Mouse (Mus musculus) ES-Bruce4 (cell line): ENCODE data around the gene Agl. TPM values are rescaled to one million over a fixed set of nuclear protein-coding genes. Genes with fewer than 3 reads are reported as not detected.
"Not testable (repeated sequence)": the region's sequence is repeated elsewhere in the genome, so short reads cannot be mapped to it uniquely, and the experiment has no call there.

ENCODE experiments used
- H3K27ac ChIP-seq: 2 replicates; pipeline ENCODE4 v1.5.1; 2012; ENCODE audit warnings: low read length, inconsistent platforms; ENCODE audit not compliant: insufficient read depth
- H3K27me3 ChIP-seq: 2 replicates; pipeline ENCODE4 v1.6.1; 2012; ENCODE audit warnings: mild to moderate bottlenecking, low read length, inconsistent platforms; ENCODE audit not compliant: control insufficient read depth, poor library complexity, insufficient read depth, severe bottlenecking
- H3K36me3 ChIP-seq: 2 replicates; pipeline ENCODE4 v1.6.1; 2012; ENCODE audit warnings: inconsistent platforms, mild to moderate bottlenecking, low read length, moderate library complexity; ENCODE audit not compliant: control insufficient read depth, poor library complexity, insufficient read depth, severe bottlenecking
- H3K4me1 ChIP-seq: one replicate; pipeline ENCODE4 v1.8.1; 2011; ENCODE audit warnings: low read length; ENCODE audit not compliant: control insufficient read depth, insufficient read depth
- H3K4me3 ChIP-seq: 2 replicates; pipeline ENCODE4 v1.5.1; 2011; ENCODE audit warnings: low read depth, mild to moderate bottlenecking, low read length
- H3K9ac ChIP-seq: 2 replicates; pipeline ENCODE4 v1.6.1; 2012; ENCODE audit warnings: low read depth, mild to moderate bottlenecking, inconsistent platforms; ENCODE audit not compliant: poor library complexity, severe bottlenecking
- H3K9me3 ChIP-seq: replicated peaks from 2 replicates; pipeline ENCODE4 v1.6.1; 2012; ENCODE audit warnings: mild to moderate bottlenecking, low read length, inconsistent platforms; ENCODE audit not compliant: control insufficient read depth, poor library complexity, insufficient read depth, severe bottlenecking
- CTCF ChIP-seq: IDR thresholded peaks from one replicate; pipeline ENCODE4 v1.8.1; 2011; ENCODE audit warnings: low read depth, low read length
- EP300 ChIP-seq: IDR thresholded peaks from 2 replicates; pipeline ENCODE4 v1.6.1; 2011; ENCODE audit warnings: low read depth, low read length; ENCODE audit not compliant: insufficient read depth
- POLR2A ChIP-seq: IDR thresholded peaks from one replicate; pipeline ENCODE4 v1.8.1; 2011; ENCODE audit warnings: low read length; ENCODE audit not compliant: insufficient read depth
- polyA plus RNA-seq: library from polyadenylated mRNA; stranded (reverse); fragments of >200 nt; gene quantifications from 2 replicates; pipeline ENCODE4 v1.2.4, GENCODE M21; 2011; ENCODE audit warnings: low read depth; ENCODE audit not compliant: missing spikeins, insufficient read depth, insufficient read length

Agl gene
- polyA plus RNA-seq, 1 experiment: 15.2 TPM

GRCm38 (mm10) chr3:116817231-116817630 is 9.3 kb upstream of the Agl start:
- no peak for TF ChIP-seq POLR2A
- no peak for TF ChIP-seq EP300
- TF ChIP-seq CTCF: no peak
- no peaks in the 10 kb centered on the region for H3K36me3 ChIP-seq
- no peak overlapping the region for H3K4me3 ChIP-seq
- H3K9ac ChIP-seq: no peak overlapping the region
- no peaks in the 10 kb centered on the region for H3K27me3 ChIP-seq
- H3K9me3 ChIP-seq: 0 out of 2 replicates have a peak, but pooled peaks cover 7% of the 10 kb centered on the region
- H3K4me1 ChIP-seq: no peaks in the 10 kb centered on the region
- no peak overlapping the region for H3K27ac ChIP-seq

GRCm38 (mm10) chr3:116816674-116817215 is 8.8 kb upstream of the Agl start:
- Histone ChIP-seq H3K9me3 (0 out of 2 replicates have a peak, but pooled peaks cover 7% of the 10 kb centered on the region), H3K9ac (no peak overlapping the region), H3K4me3 (no peak overlapping the region), H3K4me1 (no peaks in the 10 kb centered on the region), H3K27me3 (no peaks in the 10 kb centered on the region), H3K36me3 (no peaks in the 10 kb centered on the region), H3K27ac (no peak overlapping the region)
- no peak for TF ChIP-seq POLR2A
- TF ChIP-seq EP300: no peak
- no peak for TF ChIP-seq CTCF

GRCm38 (mm10) chr3:116815916-116816315 is 8.0 kb upstream of the Agl start:
- H3K36me3 ChIP-seq: no peaks in the 10 kb centered on the region

GRCm38 (mm10) chr3:116815305-116815797 is 7.4 kb upstream of the Agl start:
- 0 out of 2 replicates have a peak, but pooled peaks cover 7% of the 10 kb centered on the region for H3K9me3 ChIP-seq
- H3K4me1 ChIP-seq: no peaks in the 10 kb centered on the region
- H3K27ac ChIP-seq: no peak overlapping the region

More at GRCm38 (mm10) chr3:116815916-116816315, 8.0 kb upstream of the Agl start:
- H3K4me1 ChIP-seq: no peaks in the 10 kb centered on the region
- H3K9ac ChIP-seq: no peak overlapping the region
- TF ChIP-seq POLR2A (no peak), CTCF (no peak), EP300 (no peak)
- H3K27ac ChIP-seq: no peak overlapping the region
- no peaks in the 10 kb centered on the region for H3K27me3 ChIP-seq
- no peak overlapping the region for H3K4me3 ChIP-seq
- H3K9me3 ChIP-seq: 0 out of 2 replicates have a peak, but pooled peaks cover 7% of the 10 kb centered on the region

GRCm38 (mm10) chr3:116812946-116813345 is 5.0 kb upstream of the Agl start:
- Histone ChIP-seq H3K27me3 (no peaks in the 10 kb centered on the region), H3K27ac (no peak overlapping the region), H3K4me1 (no peaks in the 10 kb centered on the region), H3K9me3 (0 out of 2 replicates have a peak, but pooled peaks cover 7% of the 10 kb centered on the region), H3K4me3 (no peak overlapping the region), H3K9ac (no peak overlapping the region), H3K36me3 (no peaks in the 10 kb centered on the region)
- TF ChIP-seq EP300: no peak
- TF ChIP-seq POLR2A: no peak
- no peak for TF ChIP-seq CTCF

More at GRCm38 (mm10) chr3:116815305-116815797, 7.4 kb upstream of the Agl start:
- Histone ChIP-seq H3K36me3 (no peaks in the 10 kb centered on the region), H3K9ac (no peak overlapping the region), H3K27me3 (no peaks in the 10 kb centered on the region), H3K4me3 (no peak overlapping the region)
- TF ChIP-seq EP300 (no peak), CTCF (no peak), POLR2A (no peak)

- not testable (repeated sequence) for H3K36me3 ChIP-seq, H3K4me3 ChIP-seq, H3K27me3 ChIP-seq, H3K9me3 ChIP-seq, H3K9ac ChIP-seq, H3K27ac ChIP-seq, H3K4me1 ChIP-seq
These were observed 2.4 kb upstream of the Agl start for GRCm38 (mm10) chr3:116810351-116810750.
